Mouse (Mus musculus): ENCODE measurements around the gene Spag9.

Gene Spag9

GRCm38 (mm10) chr11:94130118-94131095, 134.5 kb downstream of the Spag9 start:
- DNase-seq (ENCODE audit: low spot score in 2 of 2): no peak

GRCm38 (mm10) chr11:94133344-94133955, 137.6 kb downstream of the Spag9 start:
- DNase-seq (ENCODE audit: low spot score in 2 of 2): peak; percentile 89 to 92

- peak; percentile 89 to 90 for DNase-seq (ENCODE audit: low spot score in 2 of 2)
Observed at GRCm38 (mm10) chr11:94134076-94134838, 138.4 kb downstream of the Spag9 start.

GRCm38 (mm10) chr11:94135581-94136001, 139.7 kb downstream of the Spag9 start:
- DNase-seq (ENCODE audit: low spot score in 2 of 2): no peak

- DNase-seq (ENCODE audit: low spot score in 2 of 2): peak; percentile 68
Observed at GRCm38 (mm10) chr11:94136656-94137055, 140.8 kb downstream of the Spag9 start.

DNA sequence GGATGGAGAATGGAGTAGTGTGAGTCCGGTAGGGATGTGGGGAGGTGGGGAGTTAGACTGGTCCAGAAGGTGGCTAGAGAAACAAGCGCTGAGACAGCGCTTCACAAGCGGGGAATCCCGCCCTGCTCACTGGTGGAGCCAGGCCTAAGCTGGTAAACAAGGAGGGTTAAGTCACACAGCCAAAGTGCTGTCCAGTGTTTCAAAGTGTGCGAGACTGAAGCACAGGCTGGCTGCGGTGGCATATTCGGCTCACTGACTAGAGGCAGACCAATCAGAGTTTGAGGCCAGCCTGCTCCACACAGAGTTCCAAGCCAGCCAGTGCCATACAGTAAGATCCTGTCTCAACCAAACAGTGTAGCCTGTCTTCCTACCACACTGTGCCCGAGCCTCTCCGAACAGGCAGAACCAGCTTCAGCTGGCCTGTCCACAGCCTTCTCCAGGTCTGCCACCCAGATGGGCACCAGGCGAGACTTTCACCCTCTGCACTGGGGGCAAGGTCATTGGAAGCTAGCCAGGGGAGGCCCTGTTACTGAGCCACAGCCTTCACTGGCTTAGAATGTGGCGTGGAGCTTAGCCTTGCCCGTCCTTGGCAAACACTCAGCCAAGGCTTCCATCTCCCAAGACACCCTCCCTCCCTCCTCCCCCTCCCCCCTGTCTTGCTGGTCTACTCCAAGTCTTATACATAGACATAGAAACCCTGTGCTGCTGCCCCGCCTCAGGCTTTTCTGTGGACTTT, 141.6 kb downstream of the Spag9 start:
- DNase-seq (ENCODE audit: low spot score in 2 of 2): peak in 1 of 2 experiments; percentile 41

GRCm38 (mm10) chr11:94138411-94139231, 142.7 kb downstream of the Spag9 start:
- DNase-seq (ENCODE audit: low spot score in 2 of 2): peak in 1 of 2 experiments; percentile 45

DNA sequence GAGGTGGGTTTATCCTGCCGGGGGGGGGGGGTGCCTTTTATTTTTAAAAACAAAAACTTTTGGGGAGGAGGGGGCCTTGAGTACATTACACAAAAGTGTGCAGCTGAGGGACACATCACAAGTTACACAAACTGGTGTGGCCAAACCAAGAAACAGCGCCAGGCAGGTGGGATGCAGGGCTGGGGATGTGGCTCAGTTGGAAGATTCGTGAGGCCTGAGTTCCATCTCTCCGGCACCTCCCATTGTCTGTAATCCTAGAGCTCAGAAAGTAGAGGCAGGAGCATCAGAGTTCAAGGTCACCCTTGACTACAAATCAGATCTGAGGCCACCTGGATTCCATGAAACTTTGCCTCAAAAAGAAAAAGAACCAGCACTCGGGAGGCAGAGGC, 143.3 kb downstream of the Spag9 start:
- DNase-seq (ENCODE audit: low spot score in 2 of 2): no peak

GRCm38 (mm10) chr11:94140540-94140939, 144.6 kb downstream of the Spag9 start:
- DNase-seq (ENCODE audit: low spot score in 2 of 2): no peak

- no peak for DNase-seq (ENCODE audit: low spot score in 2 of 2)
Observed at GRCm38 (mm10) chr11:94141564-94141963, 145.7 kb downstream of the Spag9 start.

DNA sequence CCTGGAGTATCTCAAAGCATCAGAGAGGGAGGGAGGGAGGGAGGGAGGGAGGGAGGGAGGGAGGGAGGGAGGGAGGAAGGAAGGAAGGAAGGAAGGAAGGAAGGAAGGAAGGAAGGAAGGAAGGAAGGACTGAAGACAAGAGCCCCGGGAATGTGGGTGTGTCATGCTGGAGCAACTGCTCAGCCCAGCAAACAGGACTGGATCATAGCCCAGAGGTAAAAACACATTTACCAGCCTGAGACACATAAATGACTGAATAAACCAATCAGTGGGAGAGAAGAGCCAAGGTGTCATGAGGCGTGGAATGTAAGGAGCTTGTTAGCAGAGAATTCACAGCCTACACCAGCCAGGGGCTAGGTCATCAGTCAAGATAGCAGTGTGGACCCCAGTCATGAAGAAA, 147.4 kb downstream of the Spag9 start:
- no peak for DNase-seq (ENCODE audit: low spot score in 2 of 2)

DNA sequence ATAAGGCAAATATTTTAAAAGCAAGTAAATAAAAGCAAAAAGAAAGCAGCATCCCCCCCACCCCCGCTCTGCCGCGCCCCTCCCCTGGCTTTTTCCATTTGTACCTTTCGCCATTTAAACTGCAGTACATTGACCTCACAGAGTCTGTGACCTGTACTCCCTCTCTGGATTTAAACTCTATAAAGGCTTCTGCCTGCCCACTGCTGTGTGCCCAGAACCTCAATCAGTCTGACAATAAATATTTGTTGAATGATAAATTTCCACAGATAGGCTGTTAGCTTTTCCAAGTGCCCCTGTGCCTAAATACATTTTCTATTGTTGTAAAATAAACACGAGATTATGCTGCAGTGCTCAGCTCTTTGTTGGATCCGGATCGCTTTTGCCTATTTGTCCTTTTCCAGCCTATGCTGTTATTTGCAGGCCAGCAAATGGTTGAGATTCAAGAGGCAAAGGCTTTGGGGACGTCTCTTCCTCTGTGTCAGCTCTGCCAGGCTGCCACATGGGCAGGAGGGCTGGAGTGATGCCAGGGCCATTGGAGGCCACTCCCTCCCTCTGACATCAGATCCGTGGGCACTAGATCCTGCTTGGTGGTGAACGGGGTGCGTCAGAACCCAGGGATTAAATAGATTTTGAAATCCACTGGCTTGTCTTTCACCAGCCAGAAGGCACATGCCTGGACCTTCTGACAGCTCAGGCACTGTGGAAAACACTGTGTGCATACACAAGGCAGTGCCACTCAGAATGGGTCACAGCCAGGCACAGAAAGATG, 149.1 kb downstream of the Spag9 start:
- peak; percentile 70 to 84 for DNase-seq (ENCODE audit: low spot score in 2 of 2)

DNA sequence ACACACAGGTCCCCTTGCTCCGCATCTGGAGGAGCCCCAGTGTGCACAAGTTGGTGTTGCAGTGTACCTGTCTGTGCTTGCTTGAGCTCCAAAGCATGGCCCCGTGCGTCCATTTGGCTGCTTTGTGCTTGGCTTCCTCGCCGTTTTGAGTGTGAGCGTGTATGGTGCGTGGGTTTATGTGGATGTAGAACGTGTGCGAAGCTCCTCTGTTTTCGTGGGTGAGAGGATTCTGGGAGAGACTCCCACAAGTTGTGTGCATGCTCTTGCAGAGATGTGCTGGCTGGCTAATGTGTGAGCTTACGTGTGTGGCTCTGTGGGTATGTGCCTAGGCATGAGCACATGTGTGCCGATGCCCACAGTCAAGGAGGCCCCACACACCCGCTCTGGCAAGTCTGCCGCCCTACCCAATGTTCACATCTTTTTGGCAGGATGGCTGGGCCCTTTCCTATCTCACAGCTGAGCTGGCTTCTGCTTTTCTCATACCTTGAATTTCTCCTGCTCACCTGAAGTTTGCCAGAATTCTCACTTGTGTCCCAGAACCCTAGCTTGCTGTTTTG, 150.2 kb downstream of the Spag9 start:
- DNase-seq (ENCODE audit: low spot score in 2 of 2): no peak

DNA sequence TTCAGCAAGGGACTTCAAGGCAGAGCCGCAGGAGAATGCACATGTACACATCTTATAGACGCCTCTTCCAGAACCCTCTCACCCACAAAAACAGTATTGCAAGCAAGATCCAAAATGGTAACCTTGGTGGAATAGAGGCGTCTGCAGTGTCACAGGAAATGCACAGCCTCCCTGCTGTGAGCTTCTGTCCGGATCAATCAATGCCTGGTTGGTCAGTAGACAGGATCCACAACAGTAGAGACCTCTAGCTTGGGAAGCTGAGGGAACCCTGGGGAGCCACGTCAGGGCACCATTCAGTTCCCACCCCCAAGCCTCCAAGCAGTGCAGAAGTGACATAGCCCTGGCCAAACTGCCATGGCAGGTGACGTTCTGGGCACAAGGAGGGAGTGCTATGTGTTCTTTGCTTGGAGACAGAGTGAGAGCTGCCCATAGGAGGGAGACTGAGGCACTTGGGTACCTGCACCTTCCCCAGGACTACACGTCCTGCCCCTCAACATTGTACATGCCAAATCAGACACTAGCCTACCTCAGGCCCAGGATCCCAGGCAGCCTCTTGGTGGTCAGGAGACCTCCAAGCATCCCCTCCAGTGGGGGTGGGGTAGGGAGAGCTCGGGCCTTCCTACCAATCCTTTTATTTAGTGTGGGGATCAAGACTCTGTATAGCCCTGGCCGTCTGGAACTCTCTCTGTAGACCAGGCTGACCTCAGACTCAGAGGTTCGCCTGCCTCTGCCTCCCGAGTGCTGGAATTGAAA, 151.0 kb downstream of the Spag9 start:
- DNase-seq (ENCODE audit: low spot score in 2 of 2): no peak

- no peak for DNase-seq (ENCODE audit: low spot score in 2 of 2)
Observed at GRCm38 (mm10) chr11:94148105-94148696, 152.3 kb downstream of the Spag9 start.

DNA sequence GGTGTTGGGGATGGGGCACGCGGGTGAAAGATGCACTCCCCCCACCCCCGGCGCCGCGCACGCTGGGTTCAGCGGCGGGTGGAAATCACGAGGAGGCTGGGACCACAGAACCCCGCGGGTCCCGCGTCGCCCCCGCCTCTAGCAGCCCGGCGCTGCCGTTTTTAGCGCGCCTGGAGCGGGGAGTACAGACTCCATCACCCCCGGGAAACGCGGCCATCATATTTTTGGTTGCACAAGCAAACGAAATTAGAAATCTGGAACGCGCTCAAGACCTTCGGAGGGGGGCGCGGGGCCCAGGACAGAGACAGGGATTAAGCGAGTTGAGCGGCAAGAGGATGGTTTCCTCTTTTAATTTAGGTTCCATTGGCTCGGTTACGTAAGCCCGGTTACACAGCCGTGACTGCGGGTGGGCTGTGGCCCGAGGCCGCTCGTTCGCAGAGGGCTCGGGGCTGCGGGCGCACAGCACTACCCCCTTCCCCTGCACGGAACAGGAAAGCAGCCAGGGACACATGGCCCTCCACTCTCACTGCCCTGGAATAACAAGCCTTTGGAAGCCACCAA, 153.1 kb downstream of the Spag9 start:
- DNase-seq (ENCODE audit: low spot score in 2 of 2): peak; percentile 55 to 60

GRCm38 (mm10) chr11:94149509-94150259, 153.8 kb downstream of the Spag9 start:
- peak in 1 of 2 experiments; percentile 59 for DNase-seq (ENCODE audit: low spot score in 2 of 2)
